Mouse (Mus musculus) spleen, embryonic (tissue): Measurements from ENCODE around the gene Gm8108.
"Not testable (repeated sequence)": the region's sequence is repeated elsewhere in the genome, so short reads cannot be mapped to it uniquely, and the experiment has no call there.

Experiments
- CTCF ChIA-PET: fragments of 350-600 bp; sonication (Branson Sonifier 250); formaldehyde crosslinking; loops from one replicate; lab custom pipeline; 2022; lab: Charles Lee

Gm8108 gene

DNA sequence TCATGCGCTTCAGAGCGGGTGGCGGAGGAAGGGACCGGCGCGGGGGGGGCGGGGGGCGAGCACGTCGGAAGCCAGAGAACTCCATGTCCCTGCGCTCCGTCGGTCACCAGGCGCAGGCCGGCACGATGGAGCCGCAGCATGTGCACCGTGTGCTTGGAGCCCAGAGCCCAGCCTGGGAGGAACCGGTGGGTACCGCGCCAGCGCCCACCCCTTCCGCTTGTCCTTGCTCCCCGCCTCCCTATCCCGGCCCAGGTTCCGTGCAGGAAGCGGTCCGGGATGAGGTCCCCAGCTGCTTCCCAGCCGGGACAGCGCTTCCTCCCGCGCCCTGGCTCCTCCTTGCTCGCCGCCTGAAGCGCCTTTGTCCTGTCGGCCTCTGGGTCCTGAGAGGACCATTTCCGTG lies at the start of gene Gm8108:
Gene Gm8108, plus strand, starts transcription at position 101 of the 400 bp plus-strand sequence.
- CTCF ChIA-PET: not testable (repeated sequence)

DNA sequence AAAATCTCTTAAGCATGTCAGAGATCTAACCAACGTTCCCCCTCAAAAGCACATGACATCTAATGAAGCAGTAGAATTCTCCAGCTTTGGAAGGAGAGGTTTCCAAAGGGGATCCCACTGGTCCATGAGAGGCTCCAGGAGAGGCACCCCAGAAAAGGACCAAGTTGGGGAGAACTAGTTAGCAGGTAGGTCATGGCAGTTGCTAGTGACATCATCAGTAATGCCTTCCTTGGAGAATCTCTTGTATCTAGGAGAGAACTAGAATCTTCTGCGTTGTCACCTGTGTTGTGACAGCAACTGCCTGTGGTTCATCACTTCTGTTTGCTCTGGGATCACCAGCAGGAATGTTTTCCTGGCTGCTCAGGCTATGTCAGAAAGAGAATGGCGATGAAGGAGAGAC lies 26.5 kb upstream of the Gm8108 start, which contains the start of gene Gm3115:
Gene Gm3115, plus strand, starts transcription at position 301 of the 400 bp plus-strand sequence.
- CTCF ChIA-PET: not testable (repeated sequence)

DNA sequence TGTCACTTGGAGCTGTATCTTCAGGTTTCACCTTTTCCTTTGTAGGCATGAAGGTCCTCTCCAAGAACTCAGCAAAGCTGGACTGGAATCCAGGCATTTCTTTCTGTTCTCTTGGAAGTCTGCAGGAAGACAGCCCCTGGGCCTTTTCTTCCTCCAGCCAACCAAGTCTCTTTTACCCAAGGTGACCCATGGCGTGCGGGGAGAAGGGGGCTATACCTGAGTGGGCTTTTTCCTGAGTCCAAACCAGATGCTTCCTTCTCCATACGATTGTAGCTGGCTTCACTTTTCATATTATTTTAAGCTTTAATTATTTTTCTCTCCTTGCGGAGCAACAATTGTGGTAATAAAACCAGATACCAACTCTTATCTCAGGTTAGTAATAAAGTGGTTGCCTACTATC lies 31.3 kb downstream of the Gm8108 start:
- CTCF ChIA-PET: not testable (repeated sequence)

DNA sequence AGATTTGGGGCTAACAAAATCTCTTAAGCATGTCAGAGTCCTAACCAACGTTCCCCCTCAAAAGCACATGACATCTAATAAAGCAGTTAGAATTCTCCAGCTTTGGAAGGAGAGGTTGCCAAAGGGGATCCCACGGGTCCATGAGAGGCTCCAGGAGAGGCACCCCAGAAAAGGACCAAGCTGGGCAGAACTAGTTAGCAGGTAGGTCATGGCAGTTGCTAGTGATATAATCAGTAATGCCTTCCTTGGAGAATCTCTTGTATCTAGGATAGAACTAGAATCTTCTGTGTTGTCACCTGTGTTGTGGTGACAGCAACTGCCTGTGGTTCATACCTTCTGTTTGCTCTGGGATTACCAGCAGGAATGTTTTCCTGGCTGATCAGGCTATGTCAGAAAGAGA lies 54.4 kb downstream of the Gm8108 start, which contains the start of gene Gm3127:
Gene Gm3127, plus strand, starts transcription at position 301 of the 400 bp plus-strand sequence.
- CTCF ChIA-PET: not testable (repeated sequence)

DNA sequence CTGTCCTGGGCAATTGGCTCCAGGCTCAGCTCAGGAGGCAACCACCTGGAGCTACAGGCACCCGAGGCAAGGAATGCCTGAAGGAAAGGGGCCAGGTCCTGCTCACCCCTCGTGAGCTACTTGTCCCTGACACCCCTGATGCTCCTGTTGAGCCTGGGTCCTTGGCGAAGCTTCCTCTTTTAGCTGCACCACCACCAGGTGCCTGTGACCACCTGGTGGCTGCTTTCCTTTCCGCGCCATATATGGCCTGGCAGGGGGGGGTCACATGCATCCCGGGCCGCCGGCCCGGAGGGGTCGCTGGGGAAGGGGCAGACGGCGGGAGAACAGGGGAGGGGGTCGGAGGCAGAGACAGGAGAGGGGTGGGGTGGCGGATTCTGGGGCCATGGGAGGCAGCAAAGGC lies 71.7 kb downstream of the Gm8108 start:
- CTCF ChIA-PET: not testable (repeated sequence)
